Mouse (Mus musculus): ENCODE results near the gene Zfp13. TPM values are rescaled to one million over a fixed set of nuclear protein-coding genes. Genes with fewer than 3 reads are reported as not detected.
"Not testable (repeated sequence)": the region's sequence is repeated elsewhere in the genome, so short reads cannot be mapped to it uniquely, and the experiment has no call there.

Zfp13 gene
- polyA plus RNA-seq, 1 experiment from 2014 or later: 24.1 TPM

- ATAC-seq (ENCODE audit: insufficient number of reproducible peaks, insufficient read depth, low FRiP score, low TSS enrichment): no peak
Observed at GRCm38 (mm10) chr17:23540106-23540505, 59.2 kb downstream of the Zfp13 start.

GRCm38 (mm10) chr17:23539608-23540007 is 59.7 kb downstream of the Zfp13 start:
- 86% methylated on average over 5 of the region's 5 CpGs for WGBS

More at GRCm38 (mm10) chr17:23540106-23540505, 59.2 kb downstream of the Zfp13 start:
- no peak overlapping the region for H3K27ac ChIP-seq
- no peaks in the 10 kb centered on the region for H3K36me3 ChIP-seq
- no peaks in the 10 kb centered on the region for H3K9me3 ChIP-seq
- H3K9ac ChIP-seq: no peak overlapping the region
- H3K4me1 ChIP-seq: peaks cover 15% of the 10 kb centered on the region
- peaks cover 52% of the 10 kb centered on the region for H3K27me3 ChIP-seq
- peak overlapping the region; percentile 22; the same call in 1 of the 2 replicates for H3K4me2 ChIP-seq (replicated peaks)
- 39% methylated on average over 3 of the region's 3 CpGs for WGBS
- H3K4me3 ChIP-seq: no peak overlapping the region

GRCm38 (mm10) chr17:23538299-23539015 is 60.8 kb downstream of the Zfp13 start:
- Histone ChIP-seq H3K4me2 (replicated peaks) (peak overlapping the region; percentile 50), H3K27ac (no peak overlapping the region), H3K36me3 (no peaks in the 10 kb centered on the region), H3K4me3 (peak overlapping the region; percentile 30), H3K4me1 (peaks cover 13% of the 10 kb centered on the region), H3K27me3 (peaks cover 63% of the 10 kb centered on the region), H3K9ac (no peak overlapping the region), H3K9me3 (no peaks in the 10 kb centered on the region)
- 8% methylated on average over 21 of the region's 21 CpGs for WGBS
- no peak for ATAC-seq (ENCODE audit: insufficient number of reproducible peaks, insufficient read depth, low FRiP score, low TSS enrichment)

More at GRCm38 (mm10) chr17:23539608-23540007, 59.7 kb downstream of the Zfp13 start:
- Histone ChIP-seq H3K4me1 (peaks cover 15% of the 10 kb centered on the region), H3K4me2 (replicated peaks) (no peak overlapping the region), H3K9me3 (no peaks in the 10 kb centered on the region), H3K27me3 (peaks cover 57% of the 10 kb centered on the region), H3K9ac (no peak overlapping the region), H3K27ac (no peak overlapping the region), H3K4me3 (no peak overlapping the region), H3K36me3 (no peaks in the 10 kb centered on the region)
- ATAC-seq (ENCODE audit: insufficient number of reproducible peaks, insufficient read depth, low FRiP score, low TSS enrichment): no peak

GRCm38 (mm10) chr17:23537554-23538255 is 61.6 kb downstream of the Zfp13 start:
- H3K27ac ChIP-seq: no peak overlapping the region
- H3K36me3 ChIP-seq: no peaks in the 10 kb centered on the region
- H3K4me3 ChIP-seq: peak overlapping the region; percentile 30
- no peak overlapping the region for H3K9ac ChIP-seq
- no peak for ATAC-seq (ENCODE audit: insufficient number of reproducible peaks, insufficient read depth, low FRiP score, low TSS enrichment)
- H3K9me3 ChIP-seq: no peaks in the 10 kb centered on the region
- peaks cover 63% of the 10 kb centered on the region for H3K27me3 ChIP-seq
- WGBS: 4% methylated on average over 27 of the region's 27 CpGs
- peak overlapping the region; percentile 50 for H3K4me2 ChIP-seq (replicated peaks)
- H3K4me1 ChIP-seq: peaks cover 7% of the 10 kb centered on the region; the same call in 1 of the 2 replicates

- H3K4me2 ChIP-seq (replicated peaks): 0 out of 2 replicates have a peak overlapping the region, but pooled peaks have one; percentile 11
- H3K9me3 ChIP-seq; H3K27ac ChIP-seq; H3K9ac ChIP-seq; H3K4me3 ChIP-seq; H3K36me3 ChIP-seq; ATAC-seq (ENCODE audit: insufficient number of reproducible peaks, insufficient read depth, low FRiP score, low TSS enrichment); H3K4me1 ChIP-seq: not testable (repeated sequence)
- WGBS: 3% methylated on average over 18 of the region's 29 CpGs
- peaks cover 44% of the 10 kb centered on the region for H3K27me3 ChIP-seq
Observed at GRCm38 (mm10) chr17:23535046-23535788, 64.1 kb downstream of the Zfp13 start.

GRCm38 (mm10) chr17:23533591-23534490 is 65.4 kb downstream of the Zfp13 start:
- H3K27me3 ChIP-seq: peaks cover 30% of the 10 kb centered on the region
- H3K4me3 ChIP-seq; ATAC-seq (ENCODE audit: insufficient number of reproducible peaks, insufficient read depth, low FRiP score, low TSS enrichment); H3K4me2 ChIP-seq (replicated peaks); H3K4me1 ChIP-seq; H3K36me3 ChIP-seq; H3K9me3 ChIP-seq; H3K9ac ChIP-seq; H3K27ac ChIP-seq: not testable (repeated sequence)
- 4% methylated on average over 11 of the region's 23 CpGs for WGBS

- H3K4me1 ChIP-seq; ATAC-seq (ENCODE audit: insufficient number of reproducible peaks, insufficient read depth, low FRiP score, low TSS enrichment); H3K9me3 ChIP-seq; H3K4me3 ChIP-seq; H3K4me2 ChIP-seq (replicated peaks); H3K9ac ChIP-seq; H3K27ac ChIP-seq; H3K36me3 ChIP-seq: not testable (repeated sequence)
- peaks cover 11% of the 10 kb centered on the region for H3K27me3 ChIP-seq
- WGBS: 22% methylated on average over 1 of the region's 1 CpGs
Observed at GRCm38 (mm10) chr17:23531408-23531807, 67.9 kb downstream of the Zfp13 start.

Other genes starting within 250 kb of the Zfp13 start
- gene Vmn2r116, start 214.9 kb downstream of the Zfp13 start, polyA plus RNA-seq (2016; fragmentation: Nextera tagmentation; extraction: Ambion mirVana): not detected in 2 replicates
- gene Vmn2r117, start 119.8 kb downstream of the Zfp13 start, polyA plus RNA-seq (2016; fragmentation: Nextera tagmentation; extraction: Ambion mirVana): not detected in 2 replicates
- gene Zfp213, start 35.2 kb downstream of the Zfp13 start, polyA plus RNA-seq (2016; fragmentation: Nextera tagmentation; extraction: Ambion mirVana): 24.3 and 26.8 TPM in 2 replicates
- 0.20 and 0.67 TPM in 2 replicates for gene Zscan10, start 1.4 kb upstream of the Zfp13 start, polyA plus RNA-seq (2016; fragmentation: Nextera tagmentation; extraction: Ambion mirVana)
- 0.84 and 1.3 TPM in 2 replicates for gene Mmp25, start 45.8 kb upstream of the Zfp13 start, polyA plus RNA-seq (2016; fragmentation: Nextera tagmentation; extraction: Ambion mirVana)
- gene Bicdl2, start 61.0 kb upstream of the Zfp13 start, polyA plus RNA-seq (2016; fragmentation: Nextera tagmentation; extraction: Ambion mirVana): 1.3 and 1.9 TPM in 2 replicates
- gene Hcfc1r1, start 74.1 kb upstream of the Zfp13 start, polyA plus RNA-seq (2016; fragmentation: Nextera tagmentation; extraction: Ambion mirVana): 60.3 and 61.2 TPM in 2 replicates
- gene Thoc6, start 74.4 kb upstream of the Zfp13 start, polyA plus RNA-seq (2016; fragmentation: Nextera tagmentation; extraction: Ambion mirVana): 49.6 and 51.7 TPM in 2 replicates
- 8.6 and 9.2 TPM in 2 replicates for gene Tnfrsf12a, start 78.0 kb upstream of the Zfp13 start, polyA plus RNA-seq (2016; fragmentation: Nextera tagmentation; extraction: Ambion mirVana)
- 49.2 and 52.4 TPM in 2 replicates for gene Cldn6, start 79.8 kb upstream of the Zfp13 start, polyA plus RNA-seq (2016; fragmentation: Nextera tagmentation; extraction: Ambion mirVana)
- gene Cldn9, start 84.5 kb upstream of the Zfp13 start, polyA plus RNA-seq (2016; fragmentation: Nextera tagmentation; extraction: Ambion mirVana): 12.6 and 13.5 TPM in 2 replicates
- gene 1520401A03Rik, start 123.3 kb upstream of the Zfp13 start, polyA plus RNA-seq (2016; fragmentation: Nextera tagmentation; extraction: Ambion mirVana): 0.66 and 1.0 TPM in 2 replicates
- 54.2 and 54.6 TPM in 2 replicates for gene Pkmyt1, start 126.8 kb upstream of the Zfp13 start, polyA plus RNA-seq (2016; fragmentation: Nextera tagmentation; extraction: Ambion mirVana)
- 14.8 and 16.0 TPM in 2 replicates for gene Paqr4, start 141.4 kb upstream of the Zfp13 start, polyA plus RNA-seq (2016; fragmentation: Nextera tagmentation; extraction: Ambion mirVana)
- gene Kremen2, start 146.3 kb upstream of the Zfp13 start, polyA plus RNA-seq (2016; fragmentation: Nextera tagmentation; extraction: Ambion mirVana): 23.4 and 25.1 TPM in 2 replicates
- 122 and 125 TPM in 2 replicates for gene Flywch1, start 172.1 kb upstream of the Zfp13 start, polyA plus RNA-seq (2016; fragmentation: Nextera tagmentation; extraction: Ambion mirVana)
- 57.7 and 58.5 TPM in 2 replicates for gene Flywch2, start 186.6 kb upstream of the Zfp13 start, polyA plus RNA-seq (2016; fragmentation: Nextera tagmentation; extraction: Ambion mirVana)
- gene Srrm2, start 191.0 kb upstream of the Zfp13 start, polyA plus RNA-seq (2016; fragmentation: Nextera tagmentation; extraction: Ambion mirVana): 657 and 663 TPM in 2 replicates
- gene Elob, start 229.6 kb upstream of the Zfp13 start, polyA plus RNA-seq (2016; fragmentation: Nextera tagmentation; extraction: Ambion mirVana): 1,164 and 1,169 TPM in 2 replicates
- 0.46 and 0.59 TPM in 2 replicates for gene Prss33, start 236.6 kb upstream of the Zfp13 start, polyA plus RNA-seq (2016; fragmentation: Nextera tagmentation; extraction: Ambion mirVana)
- gene Prss32, start 244.4 kb upstream of the Zfp13 start, polyA plus RNA-seq (2016; fragmentation: Nextera tagmentation; extraction: Ambion mirVana): not detected in 2 replicates
- gene Prss41, start 244.7 kb upstream of the Zfp13 start, polyA plus RNA-seq (2016; fragmentation: Nextera tagmentation; extraction: Ambion mirVana): 2.2 and 2.5 TPM in 2 replicates

All from embryonic facial prominence, embryonic 12.5 days (tissue).